Mouse (Mus musculus): ENCODE data around the gene Asf1b. TPM values are rescaled to one million over a fixed set of nuclear protein-coding genes. Genes with fewer than 3 reads are reported as not detected.
A peak's percentile ranks its signal among the peaks of the same experiment; 100 is the strongest.

The Asf1b gene
- polyA plus RNA-seq, 1 experiment: 20.3 TPM

DNA sequence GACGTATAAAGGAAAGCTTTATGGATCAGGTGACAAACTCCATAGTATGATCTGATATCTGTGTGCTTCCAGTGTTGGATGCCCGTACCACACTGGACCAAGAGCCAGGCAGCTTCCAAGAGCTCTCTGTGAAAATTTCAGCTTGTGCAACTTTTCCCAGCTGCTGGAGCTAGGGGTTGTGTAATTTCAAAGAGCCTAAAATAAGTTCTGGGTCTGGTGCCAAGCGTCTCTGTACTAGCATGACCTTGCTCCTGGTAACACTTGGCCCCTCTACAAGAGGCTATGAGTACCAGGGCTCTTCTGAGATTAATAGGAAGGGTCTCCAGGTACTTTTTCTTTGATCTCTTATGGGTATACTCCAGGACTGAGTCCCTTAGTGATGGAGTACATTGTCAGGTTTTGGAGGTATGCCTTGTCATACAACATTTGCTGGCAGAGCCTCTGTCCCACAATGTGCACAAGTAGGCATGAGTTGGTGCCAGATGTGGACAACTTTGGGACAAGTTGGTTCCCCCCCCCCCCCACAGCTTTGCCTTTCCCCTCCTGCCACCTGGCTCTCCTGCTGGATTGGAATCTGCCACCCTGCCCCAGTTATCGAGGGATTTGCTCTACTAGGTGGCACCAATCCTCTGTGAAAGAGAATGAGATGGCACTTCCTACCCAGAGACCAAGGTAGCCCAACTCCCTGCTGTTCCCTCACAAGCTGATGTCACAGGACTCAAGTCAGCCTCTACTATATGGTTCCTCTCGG lies 8.9 kb downstream of the Asf1b start:
- DNase-seq (ENCODE audit: low read depth): no peak
- TF ChIP-seq POLR2A (IDR thresholded peaks at IDR 0.05; ENCODE audit: borderline replicate concordance, extremely low read depth, insufficient read depth, insufficient read length, poor library complexity, severe bottlenecking): no peak
- TF ChIP-seq CTCF (IDR thresholded peaks at IDR 0.05; ENCODE audit: borderline replicate concordance, extremely low read depth, insufficient read depth, insufficient read length): no peak

DNA sequence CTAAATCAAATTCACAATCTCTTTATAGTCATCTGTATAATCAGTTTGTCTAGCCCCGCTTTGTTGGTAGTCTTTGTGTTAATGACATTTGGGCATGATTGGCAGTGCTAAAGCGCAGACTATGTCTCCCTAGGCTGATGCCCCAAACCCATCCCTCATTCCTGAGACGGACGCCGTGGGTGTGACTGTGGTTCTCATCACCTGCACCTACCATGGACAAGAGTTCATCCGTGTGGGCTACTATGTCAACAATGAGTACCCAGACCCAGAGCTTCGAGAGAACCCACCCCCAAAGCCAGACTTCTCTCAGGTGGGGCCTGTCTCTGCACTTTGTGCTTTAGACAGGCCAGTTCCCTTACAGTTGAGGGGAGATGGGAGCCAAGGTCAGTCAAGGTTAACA lies 12.4 kb downstream of the Asf1b start:
- DNase-seq (ENCODE audit: low read depth): no peak
- TF ChIP-seq POLR2A (IDR thresholded peaks at IDR 0.05; ENCODE audit: borderline replicate concordance, extremely low read depth, insufficient read depth, insufficient read length, poor library complexity, severe bottlenecking) (no peak), CTCF (IDR thresholded peaks at IDR 0.05; ENCODE audit: borderline replicate concordance, extremely low read depth, insufficient read depth, insufficient read length) (no peak)

DNA sequence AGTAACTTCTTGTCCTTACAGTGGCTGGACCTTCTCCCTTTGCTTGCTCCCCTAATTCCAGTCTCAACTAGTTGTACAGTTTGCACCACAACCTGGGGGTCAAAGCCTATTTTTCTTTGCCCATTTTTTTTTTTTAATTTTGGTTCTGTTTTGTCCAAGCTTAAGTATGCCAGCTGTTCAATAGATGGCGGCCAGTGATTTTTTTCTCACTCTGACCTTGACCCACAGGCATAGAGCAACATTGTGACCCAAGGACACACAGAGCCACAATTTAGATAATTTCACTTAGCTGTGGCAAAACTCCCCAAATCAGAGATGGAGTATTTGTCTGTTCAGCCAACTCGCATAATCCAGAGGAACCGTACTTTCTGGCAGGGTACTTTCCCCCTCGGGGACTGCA lies 15.8 kb downstream of the Asf1b start:
- TF ChIP-seq POLR2A (IDR thresholded peaks at IDR 0.05; ENCODE audit: borderline replicate concordance, extremely low read depth, insufficient read depth, insufficient read length, poor library complexity, severe bottlenecking) (no peak), CTCF (IDR thresholded peaks at IDR 0.05; ENCODE audit: borderline replicate concordance, extremely low read depth, insufficient read depth, insufficient read length) (no peak)
- no peak for DNase-seq (ENCODE audit: low read depth)

DNA sequence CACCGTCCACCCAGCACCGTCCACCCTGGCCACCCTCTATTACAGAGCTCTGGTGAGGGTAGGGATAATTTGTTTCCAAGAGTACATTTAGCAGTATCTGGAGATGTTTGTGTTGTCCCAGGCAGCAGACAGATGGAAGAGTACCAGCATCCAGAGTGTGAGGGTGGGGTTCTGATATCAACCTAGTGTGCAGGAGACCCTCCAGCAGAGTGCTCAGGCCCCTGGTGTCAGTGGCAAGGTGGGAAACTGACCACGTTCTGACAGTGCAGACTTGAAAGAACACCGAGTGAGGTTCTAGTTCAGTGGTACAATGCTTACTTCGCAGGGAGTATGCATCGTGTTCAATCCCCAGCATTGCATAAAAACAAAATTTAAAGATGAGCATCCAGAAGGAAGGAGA lies 16.4 kb downstream of the Asf1b start:
- DNase-seq (ENCODE audit: low read depth): no peak
- TF ChIP-seq CTCF (IDR thresholded peaks at IDR 0.05; ENCODE audit: borderline replicate concordance, extremely low read depth, insufficient read depth, insufficient read length) (no peak), POLR2A (IDR thresholded peaks at IDR 0.05; ENCODE audit: borderline replicate concordance, extremely low read depth, insufficient read depth, insufficient read length, poor library complexity, severe bottlenecking) (no peak)

DNA sequence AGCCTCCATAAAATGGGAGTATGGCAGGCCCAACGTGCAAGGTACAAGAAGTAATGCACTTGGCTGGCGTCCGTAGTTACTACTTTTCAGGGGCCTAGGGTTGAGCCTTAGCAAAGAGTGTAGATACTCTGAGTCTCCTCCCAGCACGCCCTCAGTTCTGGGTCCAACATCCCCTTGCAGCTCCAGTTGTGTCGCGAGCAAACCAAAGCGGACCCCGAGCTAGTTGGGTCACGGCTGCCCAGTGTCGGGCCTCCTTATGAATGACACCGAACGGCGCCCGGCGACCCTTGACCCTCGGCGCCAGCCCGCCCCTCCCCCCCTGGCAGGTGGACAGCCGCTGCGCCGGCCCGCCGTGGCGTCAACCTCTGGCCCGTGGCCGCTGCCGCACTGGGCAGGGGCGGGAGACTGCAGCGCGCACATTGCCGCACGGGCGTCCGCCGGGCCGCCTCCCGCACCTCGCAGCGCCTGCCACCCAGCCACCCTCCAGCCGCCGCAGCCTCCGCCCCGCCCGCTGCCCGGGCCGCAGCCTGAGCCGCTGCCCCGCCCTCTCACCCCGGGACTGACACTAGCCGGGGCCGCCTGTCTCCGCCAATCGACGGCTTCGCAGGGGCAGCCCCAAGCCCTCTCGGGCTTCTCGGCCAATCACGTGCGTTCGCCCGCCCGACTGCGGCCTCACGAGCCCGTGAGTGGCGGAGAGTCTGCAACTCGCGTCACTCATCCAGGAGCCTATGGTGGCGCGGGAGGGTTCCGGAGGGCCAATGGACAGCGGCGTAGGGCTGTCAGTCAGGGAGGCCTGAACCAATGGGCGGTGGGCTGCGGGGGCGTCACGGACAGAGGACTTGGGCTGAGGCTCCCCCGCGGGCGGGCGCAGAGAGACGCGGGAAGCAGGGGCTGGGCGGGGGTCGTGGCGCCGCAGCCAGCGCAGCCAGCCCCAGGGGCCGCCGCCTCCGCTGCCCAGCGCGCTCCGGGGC lies 17.1 kb downstream of the Asf1b start, which contains the start of gene Prkaca:
Gene Prkaca, plus strand, starts transcription at position 844 of the 971 bp plus-strand sequence.
- no peak for TF ChIP-seq CTCF (IDR thresholded peaks at IDR 0.05; ENCODE audit: borderline replicate concordance, extremely low read depth, insufficient read depth, insufficient read length)
- TF ChIP-seq POLR2A (IDR thresholded peaks at IDR 0.05; ENCODE audit: borderline replicate concordance, extremely low read depth, insufficient read depth, insufficient read length, poor library complexity, severe bottlenecking): peak; percentile 86
- peak; percentile 100 for DNase-seq (ENCODE audit: low read depth)

DNA sequence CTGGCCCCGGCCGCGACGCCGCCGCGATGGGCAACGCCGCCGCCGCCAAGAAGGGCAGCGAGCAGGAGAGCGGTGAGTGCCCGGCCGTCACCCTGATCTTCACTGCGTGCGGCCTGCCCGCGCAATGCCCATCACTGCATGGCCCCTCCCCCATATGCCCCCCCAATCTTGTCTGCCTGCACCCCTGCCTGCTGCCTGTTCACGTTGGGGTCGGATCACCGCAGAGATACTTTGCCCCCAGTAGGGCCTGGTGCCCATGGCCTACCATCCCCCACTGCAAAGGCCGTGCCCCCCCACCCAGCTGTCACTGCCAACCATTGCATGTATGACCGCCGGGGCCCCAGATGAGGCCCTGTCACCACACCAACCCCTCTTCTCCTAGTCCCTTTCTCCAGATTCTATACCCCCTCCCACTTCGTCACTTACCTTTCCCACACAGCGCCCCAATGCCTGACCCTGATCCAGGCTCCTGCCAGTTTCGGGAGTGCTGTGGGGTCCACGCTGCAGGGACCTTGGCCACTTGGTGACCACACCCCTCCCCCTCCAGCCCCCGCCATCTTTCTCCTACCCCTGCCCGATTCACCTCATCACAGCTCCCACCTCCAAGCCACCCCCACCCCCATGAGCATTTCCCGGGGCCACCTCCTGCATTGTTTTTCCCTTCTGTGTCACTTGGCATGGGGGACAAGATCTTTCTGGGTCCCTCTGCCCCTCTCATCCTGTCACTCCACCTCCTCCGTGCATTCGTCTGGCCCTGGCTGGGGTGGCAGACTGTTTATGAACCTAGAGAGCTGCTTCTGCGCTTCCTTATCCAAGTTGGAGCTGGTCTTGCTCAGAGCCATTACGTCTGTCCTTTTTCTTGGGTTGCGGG lies 18.1 kb downstream of the Asf1b start:
- DNase-seq (ENCODE audit: low read depth): peak; percentile 32
- TF ChIP-seq CTCF (IDR thresholded peaks at IDR 0.05; ENCODE audit: borderline replicate concordance, extremely low read depth, insufficient read depth, insufficient read length) (no peak), POLR2A (IDR thresholded peaks at IDR 0.05; ENCODE audit: borderline replicate concordance, extremely low read depth, insufficient read depth, insufficient read length, poor library complexity, severe bottlenecking) (no peak)

DNA sequence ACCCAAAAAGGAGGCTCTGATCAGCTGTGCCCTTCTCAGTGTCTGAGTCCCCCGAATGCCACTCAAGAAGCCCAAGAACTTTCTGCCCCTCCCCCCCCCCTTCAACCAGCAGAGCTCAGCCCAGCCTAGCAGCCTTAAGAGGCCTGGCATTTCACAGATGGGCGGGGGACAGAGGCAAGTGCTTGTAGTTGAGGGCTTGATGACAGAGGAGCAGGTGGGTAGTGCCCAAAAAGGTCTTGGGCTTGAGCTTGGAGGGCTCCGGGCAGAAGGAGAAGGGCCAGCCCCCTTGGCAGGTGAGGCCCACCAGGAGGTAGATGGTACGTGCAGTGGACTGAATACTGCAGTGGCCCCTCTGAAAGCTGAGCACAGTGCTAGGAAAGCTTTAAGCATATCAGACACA lies 19.2 kb downstream of the Asf1b start:
- no peak for TF ChIP-seq POLR2A (IDR thresholded peaks at IDR 0.05; ENCODE audit: borderline replicate concordance, extremely low read depth, insufficient read depth, insufficient read length, poor library complexity, severe bottlenecking)
- TF ChIP-seq CTCF (IDR thresholded peaks at IDR 0.05; ENCODE audit: borderline replicate concordance, extremely low read depth, insufficient read depth, insufficient read length): no peak
- DNase-seq (ENCODE audit: low read depth): no peak

DNA sequence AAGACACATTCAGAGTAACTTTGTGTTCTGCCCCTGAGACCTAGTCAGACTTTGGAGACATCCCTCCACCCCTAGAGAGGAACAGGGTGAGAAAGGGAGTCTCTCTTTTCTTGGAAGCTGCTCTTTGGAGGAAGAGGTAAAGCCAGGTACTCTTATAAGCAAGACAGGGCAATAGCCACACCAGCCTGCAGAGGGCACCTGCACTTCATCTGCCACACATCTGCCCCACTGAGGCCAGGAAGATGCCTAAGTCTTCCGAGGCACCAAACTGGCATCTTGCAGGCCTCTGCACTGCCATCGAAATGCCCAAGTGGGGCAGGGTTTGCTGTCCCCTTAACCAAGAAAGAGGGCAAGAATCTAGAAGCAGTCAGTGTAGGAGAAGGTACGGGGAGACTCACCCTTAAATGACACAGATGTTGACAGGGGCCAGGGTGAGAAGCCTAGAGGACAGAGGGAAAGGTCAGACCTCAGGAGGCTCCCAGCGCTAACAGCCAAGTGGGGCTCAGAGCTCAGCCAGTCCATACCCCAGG lies 20.9 kb downstream of the Asf1b start:
- DNase-seq (ENCODE audit: low read depth): no peak
- no peak for TF ChIP-seq CTCF (IDR thresholded peaks at IDR 0.05; ENCODE audit: borderline replicate concordance, extremely low read depth, insufficient read depth, insufficient read length)
- no peak for TF ChIP-seq POLR2A (IDR thresholded peaks at IDR 0.05; ENCODE audit: borderline replicate concordance, extremely low read depth, insufficient read depth, insufficient read length, poor library complexity, severe bottlenecking)

DNA sequence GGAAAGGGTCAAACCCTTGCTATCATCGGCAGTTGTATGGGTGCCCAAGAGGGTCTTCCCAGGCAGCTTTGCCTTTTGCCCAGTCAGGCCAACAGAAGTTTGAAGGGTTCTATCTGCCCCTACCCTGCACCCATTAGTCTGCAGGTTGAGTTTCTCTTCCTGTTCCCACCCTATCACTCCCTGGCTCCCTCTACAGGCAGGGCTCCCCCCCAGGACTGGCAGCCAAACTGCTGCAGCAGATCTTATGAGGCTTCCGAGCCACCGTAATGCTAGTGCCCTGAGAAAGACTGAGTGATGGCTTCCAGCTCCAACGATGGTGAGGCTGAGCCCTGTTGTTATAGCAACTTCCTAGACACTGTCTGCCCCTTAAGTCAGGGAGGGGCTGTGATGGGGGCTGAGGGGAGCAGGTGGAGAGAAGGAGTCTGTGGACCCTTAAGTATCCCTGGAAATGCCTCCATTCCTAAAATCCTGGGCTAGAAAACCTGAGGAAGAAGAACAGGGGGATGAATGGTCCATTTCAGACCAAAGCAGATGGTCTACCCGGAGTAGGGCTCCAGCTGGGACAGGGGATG lies 21.6 kb downstream of the Asf1b start:
- DNase-seq (ENCODE audit: low read depth): no peak
- no peak for TF ChIP-seq CTCF (IDR thresholded peaks at IDR 0.05; ENCODE audit: borderline replicate concordance, extremely low read depth, insufficient read depth, insufficient read length)
- no peak for TF ChIP-seq POLR2A (IDR thresholded peaks at IDR 0.05; ENCODE audit: borderline replicate concordance, extremely low read depth, insufficient read depth, insufficient read length, poor library complexity, severe bottlenecking)

DNA sequence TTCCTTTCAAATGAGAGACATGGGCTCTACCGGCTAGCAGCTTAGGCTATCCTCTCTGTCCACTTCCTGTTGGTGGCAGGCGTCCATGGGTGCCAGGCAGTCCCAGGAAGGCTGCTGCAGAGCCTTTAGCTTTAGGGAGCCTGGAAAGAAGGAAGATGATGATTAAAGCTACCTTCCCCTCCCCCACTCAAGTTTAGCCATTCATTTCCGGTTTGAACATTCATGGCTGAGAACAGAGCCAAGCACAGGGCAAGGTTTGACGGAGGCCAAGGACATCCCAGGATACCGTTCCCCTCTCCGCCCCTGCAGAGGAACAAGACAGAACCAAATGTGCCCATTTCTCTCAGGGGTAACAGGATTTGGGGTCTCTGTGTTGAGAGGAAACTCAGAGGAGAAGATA lies 22.3 kb downstream of the Asf1b start:
- TF ChIP-seq CTCF (IDR thresholded peaks at IDR 0.05; ENCODE audit: borderline replicate concordance, extremely low read depth, insufficient read depth, insufficient read length): no peak
- no peak for TF ChIP-seq POLR2A (IDR thresholded peaks at IDR 0.05; ENCODE audit: borderline replicate concordance, extremely low read depth, insufficient read depth, insufficient read length, poor library complexity, severe bottlenecking)
- DNase-seq (ENCODE audit: low read depth): no peak

Data from brain, embryonic 14.5 days (tissue).